Mouse (Mus musculus) neural tube, embryonic 11.5 days (tissue): Measurements from ENCODE around the gene Crebl2. TPM values are rescaled to one million over a fixed set of nuclear protein-coding genes. Genes with fewer than 3 reads are reported as not detected.

Experiments used
- ATAC-seq: fragments of 200-750 bp; cut with Nextera tagmentation; 2 replicates; pipeline ENCODE4 v1.8.0; 2017; ENCODE audit warnings: moderate number of reproducible peaks, mild to moderate bottlenecking, moderate TSS enrichment, moderate library complexity; ENCODE audit not compliant: insufficient read depth, low FRiP score, low TSS enrichment
- DNase-seq: peaks from one replicate; pipeline ENCODE4 v3.0.0-alpha.2; 2015; ENCODE audit warnings: low spot score
- H3K27ac ChIP-seq: fragments of 300-500 bp; sonication (generic); 2 replicates; pipeline ENCODE4 v1.5.1; 2014; ENCODE audit warnings: low read depth, mild to moderate bottlenecking, low read length
- H3K27me3 ChIP-seq: fragments of 300-500 bp; sonication (generic); 2 replicates; pipeline ENCODE4 v1.6.1; 2014; ENCODE audit warnings: mild to moderate bottlenecking, low read length, mixed read lengths; ENCODE audit not compliant: control insufficient read depth, insufficient read depth
- H3K36me3 ChIP-seq: fragments of 300-500 bp; sonication (generic); 2 replicates; pipeline ENCODE4 v1.6.1; 2014; ENCODE audit warnings: mild to moderate bottlenecking, low read length, moderate library complexity, mixed read lengths; ENCODE audit not compliant: control insufficient read depth, insufficient read depth
- H3K4me1 ChIP-seq: fragments of 300-500 bp; sonication (generic); 2 replicates; pipeline ENCODE4 v1.6.1; 2014; ENCODE audit warnings: low read length, mixed read lengths; ENCODE audit not compliant: control insufficient read depth, insufficient read depth
- H3K4me2 ChIP-seq: fragments of 300-500 bp; sonication (generic); 2 replicates; pipeline ENCODE4 v1.6.1; 2014; ENCODE audit warnings: low read depth, mild to moderate bottlenecking, moderate library complexity
- H3K4me3 ChIP-seq: fragments of 300-500 bp; sonication (generic); 2 replicates; pipeline ENCODE4 v1.5.1; 2014; ENCODE audit warnings: low read depth, low read length
- H3K9ac ChIP-seq: fragments of 300-500 bp; sonication (generic); 2 replicates; pipeline ENCODE4 v1.6.1; 2014; ENCODE audit warnings: mild to moderate bottlenecking, low read length
- H3K9me3 ChIP-seq: fragments of 300-500 bp; sonication (generic); 2 replicates; pipeline ENCODE4 v1.6.1; 2016; ENCODE audit warnings: low read length; ENCODE audit not compliant: control insufficient read depth
- WGBS: fragments of 180-500 bp; shearing (Covaris S2); extraction: QIAGEN DNeasy Blood & Tissue Kit; methylation state at CpG from one replicate; pipeline ENCODE4 v1.1.7; 2014; 5-methylcytosine and 5-hydroxymethylcytosine counted together
- polyA plus RNA-seq: library from polyadenylated mRNA; unstranded; fragments of >200 nt; fragmentation: Nextera tagmentation; extraction: Ambion mirVana; gene quantifications from 2 replicates; pipeline ENCODE4 v1.2.1, GENCODE M21; 2014

The Crebl2 gene
- polyA plus RNA-seq, 1 experiment from 2014 or later: 1.5 TPM

DNA sequence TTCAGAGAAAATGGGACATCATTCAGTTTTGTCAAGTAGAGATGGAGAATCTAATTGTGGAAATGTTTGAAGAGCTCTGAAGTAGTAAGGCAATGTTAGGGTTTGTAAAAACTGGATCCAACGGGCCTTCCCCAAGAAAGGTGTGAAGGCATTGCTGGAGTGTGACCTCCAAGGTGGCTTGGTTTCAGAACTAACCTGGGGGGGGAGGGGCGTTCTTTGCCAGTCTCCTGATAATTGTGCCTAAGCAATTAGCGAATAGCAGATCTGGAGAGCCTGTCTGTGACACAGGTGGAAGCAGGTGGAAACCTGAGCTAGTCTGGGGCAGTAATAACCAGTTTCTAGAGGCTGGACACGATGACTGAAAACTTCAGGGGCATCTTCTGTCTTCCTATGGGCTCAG lies 15.8 kb downstream of the Crebl2 start:
- Histone ChIP-seq H3K9ac (no peak overlapping the region), H3K4me2 (no peak overlapping the region), H3K27me3 (no peaks in the 10 kb centered on the region), H3K4me3 (no peak overlapping the region), H3K27ac (no peak overlapping the region), H3K9me3 (no peaks in the 10 kb centered on the region), H3K4me1 (no peaks in the 10 kb centered on the region), H3K36me3 (no peaks in the 10 kb centered on the region)
- no peak for DNase-seq
- 87% methylated on average over 4 of the region's 4 CpGs for WGBS
- no peak for ATAC-seq

DNA sequence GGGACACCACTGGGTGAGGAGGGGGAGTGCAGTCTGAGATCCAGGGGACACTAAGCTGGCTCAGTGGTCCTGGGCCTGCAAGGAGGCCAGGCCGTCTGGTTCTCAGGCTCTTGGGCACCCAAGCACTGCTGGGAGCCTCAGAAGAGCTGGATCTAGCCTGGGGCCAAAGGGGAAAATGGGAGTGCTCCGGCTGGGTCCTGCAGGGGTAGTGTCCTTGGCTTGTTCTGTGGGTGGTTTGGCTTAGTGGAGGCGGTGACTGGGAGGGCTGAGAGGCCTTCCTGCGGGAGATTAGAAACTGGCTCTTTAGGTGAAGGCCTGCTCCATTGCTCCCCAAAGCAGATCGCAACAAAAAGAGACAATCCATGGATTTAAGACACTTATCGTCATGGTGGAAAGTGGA lies 16.4 kb downstream of the Crebl2 start:
- ATAC-seq: no peak
- no peaks in the 10 kb centered on the region for H3K27me3 ChIP-seq
- H3K27ac ChIP-seq: no peak overlapping the region
- H3K4me2 ChIP-seq: no peak overlapping the region
- no peak for DNase-seq
- no peaks in the 10 kb centered on the region for H3K4me1 ChIP-seq
- H3K9ac ChIP-seq: no peak overlapping the region
- no peaks in the 10 kb centered on the region for H3K9me3 ChIP-seq
- H3K4me3 ChIP-seq: no peak overlapping the region
- 80% methylated on average over 6 of the region's 6 CpGs for WGBS
- H3K36me3 ChIP-seq: no peaks in the 10 kb centered on the region

DNA sequence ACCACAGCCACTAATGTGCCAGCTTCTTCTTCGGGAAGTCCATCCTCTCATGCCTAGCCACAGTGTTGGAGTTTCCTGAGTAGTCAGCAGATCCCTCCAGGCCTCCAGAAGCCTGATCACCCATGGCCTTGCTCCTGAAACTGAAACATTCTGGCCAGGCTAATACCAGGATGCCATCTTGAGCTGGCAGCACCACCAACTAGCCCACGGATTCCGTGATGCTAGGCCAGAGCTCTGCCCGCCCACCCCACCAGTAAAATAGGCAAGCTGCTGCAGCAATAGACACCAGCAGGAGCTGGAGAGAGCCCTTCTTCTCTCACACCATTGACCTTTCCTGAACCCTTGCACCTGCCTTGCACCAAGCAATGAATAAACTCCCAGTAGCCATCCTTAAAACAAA lies 17.6 kb downstream of the Crebl2 start:
- H3K27me3 ChIP-seq: no peaks in the 10 kb centered on the region
- no peaks in the 10 kb centered on the region for H3K4me1 ChIP-seq
- H3K9me3 ChIP-seq: no peaks in the 10 kb centered on the region
- WGBS: 82% methylated on average over 4 of the region's 4 CpGs
- H3K27ac ChIP-seq: no peak overlapping the region
- H3K4me3 ChIP-seq: no peak overlapping the region
- no peak overlapping the region for H3K9ac ChIP-seq
- no peak for DNase-seq
- no peak overlapping the region for H3K4me2 ChIP-seq
- ATAC-seq: no peak; the same call in 1 of the 2 replicates
- H3K36me3 ChIP-seq: no peaks in the 10 kb centered on the region

DNA sequence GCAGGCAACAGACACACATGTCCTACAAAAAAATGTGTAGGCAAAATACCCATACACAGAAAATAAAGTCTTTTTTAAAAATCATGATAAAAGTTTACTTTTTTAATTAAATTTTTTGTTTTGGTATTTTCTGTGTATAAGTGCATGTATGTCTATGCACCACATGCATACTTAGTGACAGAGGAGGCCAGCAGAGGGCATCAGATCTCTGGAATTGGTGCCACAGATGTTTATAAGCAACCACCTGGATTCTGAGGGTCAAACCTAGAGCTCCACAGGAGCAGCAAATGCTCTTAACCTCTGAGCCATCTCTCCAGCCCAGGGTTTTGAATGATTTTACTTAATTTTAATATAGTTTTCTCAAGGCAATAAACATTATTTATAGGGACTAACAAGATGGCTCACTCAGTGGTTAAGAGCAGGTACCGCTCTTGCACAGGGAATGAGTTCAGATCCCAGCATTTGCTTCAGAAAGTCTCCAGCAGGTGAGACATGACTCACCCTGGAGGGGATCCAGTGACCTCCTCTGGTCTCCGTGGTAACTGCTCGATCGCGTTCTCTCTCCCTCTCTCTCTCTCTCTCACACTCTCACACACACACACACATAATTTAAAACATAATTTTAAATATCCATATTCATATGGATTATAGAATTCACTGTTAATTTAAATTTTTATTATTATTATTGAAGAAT lies 18.4 kb downstream of the Crebl2 start:
- no peaks in the 10 kb centered on the region for H3K4me1 ChIP-seq
- 88% methylated on average over 5 of the region's 5 CpGs for WGBS
- no peak overlapping the region for H3K4me3 ChIP-seq
- DNase-seq (peak; percentile 46), ATAC-seq (no peak)
- H3K9ac ChIP-seq: no peak overlapping the region
- no peak overlapping the region for H3K4me2 ChIP-seq
- no peaks in the 10 kb centered on the region for H3K27me3 ChIP-seq
- H3K27ac ChIP-seq: no peak overlapping the region
- no peaks in the 10 kb centered on the region for H3K36me3 ChIP-seq
- H3K9me3 ChIP-seq: no peaks in the 10 kb centered on the region

DNA sequence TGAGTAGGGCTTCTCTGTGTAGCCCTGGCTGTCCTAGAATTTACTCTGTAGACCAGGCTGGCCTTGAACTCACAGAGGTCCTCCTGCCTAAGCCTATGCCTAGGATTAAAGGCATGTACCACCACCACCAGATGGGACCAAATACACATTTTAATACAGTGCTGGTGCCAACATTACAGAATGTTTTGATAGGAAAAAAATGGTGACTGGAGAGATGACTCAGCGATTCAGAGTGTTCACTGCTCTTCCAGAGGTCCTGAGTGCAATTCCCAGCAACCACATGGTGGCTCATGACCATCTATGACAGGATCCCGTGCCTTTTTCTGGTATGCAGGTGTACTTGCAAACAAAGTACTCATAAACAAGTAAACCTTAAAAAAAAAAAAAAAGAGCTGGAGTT lies 19.5 kb downstream of the Crebl2 start:
- H3K4me2 ChIP-seq: no peak overlapping the region
- H3K4me3 ChIP-seq: no peak overlapping the region
- H3K4me1 ChIP-seq: no peaks in the 10 kb centered on the region
- 84% methylated on average over 2 of the region's 2 CpGs for WGBS
- no peaks in the 10 kb centered on the region for H3K9me3 ChIP-seq
- no peak overlapping the region for H3K27ac ChIP-seq
- no peak for DNase-seq
- no peak overlapping the region for H3K9ac ChIP-seq
- ATAC-seq: no peak
- no peaks in the 10 kb centered on the region for H3K36me3 ChIP-seq
- no peaks in the 10 kb centered on the region for H3K27me3 ChIP-seq

DNA sequence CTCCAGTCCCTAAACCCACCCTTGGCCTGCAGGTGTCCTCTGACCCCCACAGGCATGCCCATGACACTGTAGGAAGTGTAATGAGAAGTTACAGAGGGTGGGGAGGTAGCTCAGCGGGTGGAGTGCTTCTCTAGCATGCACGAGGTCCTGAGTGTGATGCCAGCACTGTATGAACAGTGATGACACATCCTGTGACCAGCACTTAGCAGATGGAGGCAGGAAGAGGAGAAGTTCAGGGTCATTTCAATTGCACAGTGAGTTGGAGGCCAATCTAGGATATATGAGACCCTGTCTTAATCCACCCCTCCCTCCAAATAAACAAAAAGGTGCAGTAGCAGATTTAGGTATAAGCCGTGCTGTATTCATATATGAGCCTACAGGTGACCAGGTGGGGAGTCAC lies 20.0 kb downstream of the Crebl2 start:
- no peaks in the 10 kb centered on the region for H3K9me3 ChIP-seq
- DNase-seq (no peak), ATAC-seq (no peak)
- H3K9ac ChIP-seq: no peak overlapping the region
- peaks cover 3% of the 10 kb centered on the region for H3K4me1 ChIP-seq
- 89% methylated on average over 3 of the region's 3 CpGs for WGBS
- H3K4me3 ChIP-seq: no peak overlapping the region
- no peak overlapping the region for H3K4me2 ChIP-seq
- H3K27me3 ChIP-seq: no peaks in the 10 kb centered on the region
- no peaks in the 10 kb centered on the region for H3K36me3 ChIP-seq
- H3K27ac ChIP-seq: no peak overlapping the region

- Histone ChIP-seq H3K27ac (no peak overlapping the region), H3K4me1 (peaks cover 3% of the 10 kb centered on the region), H3K4me3 (no peak overlapping the region), H3K9me3 (no peaks in the 10 kb centered on the region), H3K9ac (no peak overlapping the region), H3K4me2 (no peak overlapping the region), H3K27me3 (no peaks in the 10 kb centered on the region), H3K36me3 (no peaks in the 10 kb centered on the region)
- DNase-seq: no peak
- 59% methylated on average over 5 of the region's 5 CpGs for WGBS
- ATAC-seq: no peak; the same call in 1 of the 2 replicates
Observed at GRCm38 (mm10) chr6:134854782-134855181, 24.8 kb downstream of the Crebl2 start.

GRCm38 (mm10) chr6:134855926-134856325 lies 26.0 kb downstream of the Crebl2 start:
- no peak overlapping the region for H3K4me2 ChIP-seq
- WGBS: 87% methylated on average over 16 of the region's 16 CpGs
- peaks cover 3% of the 10 kb centered on the region for H3K4me1 ChIP-seq
- H3K9ac ChIP-seq: no peak overlapping the region
- no peaks in the 10 kb centered on the region for H3K36me3 ChIP-seq
- H3K9me3 ChIP-seq: no peaks in the 10 kb centered on the region
- ATAC-seq (no peak), DNase-seq (no peak)
- H3K4me3 ChIP-seq: no peak overlapping the region
- H3K27ac ChIP-seq: no peak overlapping the region
- H3K27me3 ChIP-seq: no peaks in the 10 kb centered on the region

- ATAC-seq (no peak), DNase-seq (no peak)
- H3K9ac ChIP-seq: no peak overlapping the region
- H3K27me3 ChIP-seq: no peaks in the 10 kb centered on the region
- WGBS: 93% methylated on average over 6 of the region's 6 CpGs
- H3K27ac ChIP-seq: no peak overlapping the region
- no peak overlapping the region for H3K4me2 ChIP-seq
- no peaks in the 10 kb centered on the region for H3K9me3 ChIP-seq
- H3K4me3 ChIP-seq: no peak overlapping the region
- H3K4me1 ChIP-seq: peaks cover 3% of the 10 kb centered on the region
- no peaks in the 10 kb centered on the region for H3K36me3 ChIP-seq
Observed at GRCm38 (mm10) chr6:134859021-134859420, 29.1 kb downstream of the Crebl2 start.
